In the genomic region with DNA sequence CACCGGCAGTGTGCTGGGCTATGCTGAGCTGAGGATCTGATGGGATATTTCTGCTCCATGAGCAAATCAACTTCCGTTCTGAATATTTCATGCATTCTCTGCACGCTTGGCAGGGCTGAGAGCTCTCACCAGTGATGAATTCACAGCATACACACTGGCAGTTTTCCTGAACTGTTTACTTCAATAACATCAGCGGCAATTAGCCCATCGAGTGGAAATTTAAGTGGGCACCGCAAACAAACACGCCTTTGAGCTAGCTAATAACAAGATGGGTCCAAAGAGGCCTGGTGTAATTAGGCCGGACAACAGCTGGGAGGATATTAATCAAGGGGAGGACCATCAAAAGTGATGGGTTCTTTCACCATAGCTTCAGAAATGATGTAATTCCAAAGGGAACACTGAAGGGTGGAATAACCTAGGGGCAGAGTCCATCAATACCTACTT, we compare ENCODE assay signal across 10 mouse cellular contexts.
A peak's percentile ranks its signal among the peaks of the same experiment; 100 is the strongest.
DNase-seq lines count a peak whose midpoint lies in the region; ATAC-seq lines count a peak whose summit lies in the region.
"Had no signal": no experiment of that assay in that cellular context is flagged by ENCODE, and none has a peak within 500 bp of the region (broad histone marks: within the 10 kb centered on the region; RNA-seq: fewer than 3 reads in every experiment).

No protein-coding gene starts in this region.

- DNase-seq in layer of hippocampus, adult 9-11 months: peak; percentile 10
- no peak for DNase-seq in layer of hippocampus, adult 11-12 months (ENCODE audit: low spot score)
- DNase-seq in hindbrain, embryonic 14.5 days (ENCODE audit: low spot score): peak; percentile 55
- DNase-seq in kidney, postnatal 14 days: no peak
- DNase-seq: kidney, postnatal 10 days; lung, embryonic 14.5 days had no signal

- ATAC-seq in forebrain, embryonic 13.5 days: peak; percentile 82
- peak; percentile 59; the same call in 1 of the 2 replicates for ATAC-seq in hindbrain, embryonic 14.5 days (ENCODE audit: low FRiP score)
- ATAC-seq in neural tube, embryonic 14.5 days (ENCODE audit: low read depth): peak; percentile 72
- no peak for ATAC-seq in erythroblast, adult 5-6 weeks (replicated peaks; ENCODE audit: low FRiP score, poor library complexity, severe bottlenecking)

- H3K4me2 ChIP-seq in forebrain, embryonic 13.5 days: no peak overlapping the region
- H3K4me2 ChIP-seq in hindbrain, embryonic 14.5 days (replicated peaks): no peak overlapping the region
- no peak overlapping the region for H3K4me2 ChIP-seq in neural tube, embryonic 14.5 days (ENCODE audit: low read depth, low read length)
- H3K4me2 ChIP-seq: lung, embryonic 14.5 days had no signal

- no peak overlapping the region for H3K4me3 ChIP-seq in forebrain, embryonic 13.5 days
- H3K4me3 ChIP-seq in hindbrain, embryonic 14.5 days (replicated peaks; ENCODE audit: low read length): no peak overlapping the region
- H3K4me3 ChIP-seq in neural tube, embryonic 14.5 days (ENCODE audit: low read depth, low read length): no peak overlapping the region
- H3K4me3 ChIP-seq: left cerebral cortex, adult 2 months had no signal

- no peak overlapping the region for H3K9ac ChIP-seq in forebrain, embryonic 13.5 days
- no peak overlapping the region for H3K9ac ChIP-seq in hindbrain, embryonic 14.5 days
- no peak overlapping the region for H3K9ac ChIP-seq in neural tube, embryonic 14.5 days (replicated peaks; ENCODE audit: low read depth, low read length)
- H3K9ac ChIP-seq: lung, embryonic 14.5 days had no signal

- peaks cover 22% of the 10 kb centered on the region for H3K4me1 ChIP-seq in forebrain, embryonic 13.5 days
- H3K4me1 ChIP-seq in hindbrain, embryonic 14.5 days (replicated peaks; ENCODE audit: control insufficient read depth, insufficient read depth, low read length): peaks cover 9% of the 10 kb centered on the region
- peaks cover 13% of the 10 kb centered on the region for H3K4me1 ChIP-seq in neural tube, embryonic 14.5 days (ENCODE audit: control insufficient read depth, insufficient read depth, low read length)

- WGBS in forebrain, embryonic 13.5 days: 37% methylated on average over 8 of the region's 8 CpGs
- WGBS in hindbrain, embryonic 14.5 days: 31% methylated on average over 8 of the region's 8 CpGs
- whole genome bisulfite sequencing in neural tube, embryonic 14.5 days: 23% methylated on average over 8 of the region's 8 CpGs

- H3K27me3 ChIP-seq in forebrain, embryonic 13.5 days: 0 out of 2 replicates have a peak, but pooled peaks cover 4% of the 10 kb centered on the region
- no peaks in the 10 kb centered on the region for H3K27me3 ChIP-seq in hindbrain, embryonic 14.5 days (ENCODE audit: control insufficient read depth, insufficient read depth, low read length)
- H3K27me3 ChIP-seq in neural tube, embryonic 14.5 days (ENCODE audit: control insufficient read depth, insufficient read depth, low read length): no peaks in the 10 kb centered on the region

- no peaks in the 10 kb centered on the region for H3K36me3 ChIP-seq in forebrain, embryonic 13.5 days (ENCODE audit: poor library complexity, severe bottlenecking)
- H3K36me3 ChIP-seq in hindbrain, embryonic 14.5 days (replicated peaks; ENCODE audit: control insufficient read depth, insufficient read depth): no peaks in the 10 kb centered on the region
- H3K36me3 ChIP-seq in neural tube, embryonic 14.5 days (ENCODE audit: control insufficient read depth, insufficient read depth, low read length): no peaks in the 10 kb centered on the region

- H3K9me3 ChIP-seq in forebrain, embryonic 13.5 days (replicated peaks): no peaks in the 10 kb centered on the region
- H3K9me3 ChIP-seq in hindbrain, embryonic 14.5 days (ENCODE audit: control insufficient read depth, low read length): no peaks in the 10 kb centered on the region
- H3K9me3 ChIP-seq in neural tube, embryonic 14.5 days (ENCODE audit: control insufficient read depth, low read length): no peaks in the 10 kb centered on the region

- no peak overlapping the region; the same call in 1 of the 2 replicates for H3K27ac ChIP-seq in forebrain, embryonic 13.5 days
- H3K27ac ChIP-seq in hindbrain, embryonic 14.5 days: peak overlapping the region; percentile 59
- H3K27ac ChIP-seq in neural tube, embryonic 14.5 days (ENCODE audit: low read depth, low read length): peak overlapping the region; percentile 44; the same call in 1 of the 2 replicates
- H3K27ac ChIP-seq: left cerebral cortex, adult 2 months had no signal

Comparison
In these comparisons a context has a peak if more than half of its experiments do, and no peak if none do; other contexts are left out.
1. DNase-seq: peak in layer of hippocampus, adult 9-11 months (single experiment) and hindbrain, embryonic 14.5 days (single experiment); none in layer of hippocampus, adult 11-12 months (single experiment) and kidney, postnatal 14 days (single experiment).